Mouse (Mus musculus): Measurements from ENCODE around the gene Cpa4. TPM values are rescaled to one million over a fixed set of nuclear protein-coding genes. Genes with fewer than 3 reads are reported as not detected.

Cpa4 gene
- polyA plus RNA-seq, 1 experiment from 2014 or later = 1.3 TPM

Other genes starting within 250 kb of the Cpa4 start
- gene Zc3hc1, start 177.3 kb upstream of the Cpa4 start, polyA plus RNA-seq (2015; fragmentation: Nextera tagmentation; extraction: Ambion mirVana) = 38.7 and 40.5 TPM in 2 replicates
- 16.8 and 19.0 TPM in 2 replicates for gene Klhdc10, start 166.5 kb upstream of the Cpa4 start, polyA plus RNA-seq (2015; fragmentation: Nextera tagmentation; extraction: Ambion mirVana)
- 21.7 and 27.6 TPM in 2 replicates for gene Tmem209, start 58.6 kb upstream of the Cpa4 start, polyA plus RNA-seq (2015; fragmentation: Nextera tagmentation; extraction: Ambion mirVana)
- gene Ssmem1, start 58.5 kb upstream of the Cpa4 start, polyA plus RNA-seq (2015; fragmentation: Nextera tagmentation; extraction: Ambion mirVana) = 0.12 TPM in 1 of 2 replicates, not detected in the other
- 2.5 and 2.7 TPM in 2 replicates for gene Cpa2, start 26.8 kb upstream of the Cpa4 start, polyA plus RNA-seq (2015; fragmentation: Nextera tagmentation; extraction: Ambion mirVana)
- 0.55 and 0.59 TPM in 2 replicates for gene Cpa5, start 42.6 kb downstream of the Cpa4 start, polyA plus RNA-seq (2015; fragmentation: Nextera tagmentation; extraction: Ambion mirVana)
- 6.5 and 7.2 TPM in 2 replicates for gene Cpa1, start 70.8 kb downstream of the Cpa4 start, polyA plus RNA-seq (2015; fragmentation: Nextera tagmentation; extraction: Ambion mirVana)
- gene Cep41, start 125.4 kb downstream of the Cpa4 start, polyA plus RNA-seq (2015; fragmentation: Nextera tagmentation; extraction: Ambion mirVana) = 9.3 and 10.5 TPM in 2 replicates
- 1,693 and 1,886 TPM in 2 replicates for gene Mest, start 155.2 kb downstream of the Cpa4 start, polyA plus RNA-seq (2015; fragmentation: Nextera tagmentation; extraction: Ambion mirVana)

All from heart, embryonic 16.5 days (tissue).